Mouse (Mus musculus) liver, postnatal 0 days (tissue): Measurements from ENCODE around the gene Smim15. TPM values are rescaled to one million over a fixed set of nuclear protein-coding genes. Genes with fewer than 3 reads are reported as not detected.

Experiments used
- ATAC-seq: fragments of 200-750 bp; cut with Nextera tagmentation; 2 replicates; pipeline ENCODE4 v1.8.0; 2017; ENCODE audit warnings: mild to moderate bottlenecking, moderate library complexity
- DNase-seq: peaks from one replicate; pipeline ENCODE4 v3.0.0-alpha.2; 2016
- H3K27ac ChIP-seq: fragments of 300-500 bp; sonication (generic); 2 replicates; pipeline ENCODE4 v1.5.1; 2014; ENCODE audit warnings: antibody characterized with exemption, moderate library complexity, mild to moderate bottlenecking, low read depth
- H3K27me3 ChIP-seq: fragments of 300-500 bp; sonication (generic); 2 replicates; pipeline ENCODE4 v1.6.1; 2014; ENCODE audit warnings: low read length, control low read depth, mixed read lengths; ENCODE audit not compliant: insufficient read depth
- H3K36me3 ChIP-seq: fragments of 300-500 bp; sonication (generic); replicated peaks from 2 replicates; pipeline ENCODE4 v1.6.1; 2014; ENCODE audit warnings: mild to moderate bottlenecking, control low read depth, low read length, moderate library complexity, mixed read lengths; ENCODE audit not compliant: insufficient read depth
- H3K4me1 ChIP-seq: fragments of 300-500 bp; sonication (generic); 2 replicates; pipeline ENCODE4 v1.6.1; 2014; ENCODE audit warnings: antibody characterized with exemption, mild to moderate bottlenecking, control low read depth; ENCODE audit not compliant: insufficient read depth
- H3K4me2 ChIP-seq: fragments of 300-500 bp; sonication (generic); 2 replicates; pipeline ENCODE4 v1.6.1; 2014; ENCODE audit warnings: low read depth, mild to moderate bottlenecking, low read length, moderate library complexity, mixed read lengths
- H3K4me3 ChIP-seq: fragments of 300-500 bp; sonication (generic); 2 replicates; pipeline ENCODE4 v1.5.1; 2014; ENCODE audit warnings: low read depth, low read length
- H3K9ac ChIP-seq: fragments of 300-500 bp; sonication (generic); replicated peaks from 2 replicates; pipeline ENCODE4 v1.6.1; 2014; ENCODE audit warnings: mild to moderate bottlenecking, moderate library complexity
- H3K9me3 ChIP-seq: fragments of 300-500 bp; sonication (generic); 2 replicates; pipeline ENCODE4 v1.6.1; 2016; ENCODE audit warnings: mild to moderate bottlenecking, control low read depth, low read length, mixed read lengths
- CTCF ChIP-seq: sonication (generic); IDR thresholded peaks from 2 replicates; pipeline ENCODE4 v1.5.1; 2016; ENCODE audit warnings: antibody characterized with exemption, low read depth
- EP300 ChIP-seq: IDR thresholded peaks from 2 replicates; pipeline ENCODE4 v1.6.1; 2016; ENCODE audit warnings: antibody characterized with exemption, low read depth, mild to moderate bottlenecking
- WGBS: fragments of 180-500 bp; shearing (Covaris S2); extraction: QIAGEN DNeasy Blood & Tissue Kit; methylation state at CpG from one replicate; pipeline ENCODE4 v1.1.7; 2014; ENCODE audit not compliant: insufficient replicate concordance; 5-methylcytosine and 5-hydroxymethylcytosine counted together
- polyA plus RNA-seq: library from polyadenylated mRNA; unstranded; fragments of >200 nt; fragmentation: Nextera tagmentation; extraction: Ambion mirVana; gene quantifications from 2 replicates; pipeline ENCODE4 v1.2.1, GENCODE M21; 2015

The Smim15 gene
- polyA plus RNA-seq, 1 experiment from 2014 or later: 19.9 TPM

DNA sequence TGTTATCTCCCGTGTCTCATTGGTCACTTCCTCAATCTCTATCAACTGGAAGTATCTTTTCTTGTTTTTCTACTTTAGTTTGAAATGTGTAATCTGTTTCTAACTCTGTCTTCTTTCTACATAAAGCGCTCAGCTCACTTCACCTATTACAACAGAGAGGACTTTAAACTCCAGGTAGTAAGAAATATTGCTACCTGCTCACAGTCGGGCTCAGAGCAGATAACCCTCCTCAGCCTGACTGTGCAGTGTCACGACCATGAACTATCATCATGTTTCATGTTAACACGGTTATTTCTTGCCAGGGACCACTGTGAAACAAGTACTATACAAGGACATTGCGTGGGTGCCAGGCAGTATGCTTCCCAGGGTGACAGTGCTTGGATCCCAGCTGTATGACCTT, 26.9 kb upstream of the Smim15 start:
- ATAC-seq: no peak
- no peak for TF ChIP-seq EP300
- no peak for TF ChIP-seq CTCF
- H3K4me1 ChIP-seq: 0 out of 2 replicates have a peak, but pooled peaks cover 2% of the 10 kb centered on the region

DNA sequence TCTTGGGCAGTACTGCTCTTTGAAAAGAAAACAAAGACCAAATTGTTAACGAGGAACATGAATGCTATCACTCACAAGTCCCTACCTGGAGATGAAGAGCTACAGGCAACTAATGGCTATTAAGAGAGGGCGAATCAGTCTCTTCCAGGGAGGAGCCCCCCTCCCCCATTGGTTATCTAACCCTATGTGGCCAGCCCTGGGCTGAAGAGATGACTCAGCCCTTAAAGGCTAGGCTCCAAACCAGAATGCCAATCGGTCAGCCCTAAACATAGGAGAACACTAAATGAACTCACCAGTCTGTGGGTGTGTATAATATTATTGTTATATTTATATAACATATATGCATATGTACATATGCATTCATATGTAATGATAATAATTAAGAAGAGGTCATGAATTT, 18.4 kb upstream of the Smim15 start:
- Histone ChIP-seq H3K27me3 (no peaks in the 10 kb centered on the region), H3K36me3 (no peaks in the 10 kb centered on the region), H3K4me1 (no peaks in the 10 kb centered on the region), H3K9me3 (no peaks in the 10 kb centered on the region), H3K4me3 (no peak overlapping the region), H3K27ac (no peak overlapping the region), H3K4me2 (no peak overlapping the region), H3K9ac (no peak overlapping the region)
- ATAC-seq (no peak), DNase-seq (no peak)
- TF ChIP-seq EP300 (no peak), CTCF (no peak)
- WGBS: 54% methylated on average over 3 of the region's 3 CpGs

More for the DNA sequence above, 26.9 kb upstream of the Smim15 start:
- Histone ChIP-seq H3K4me2 (no peak overlapping the region), H3K36me3 (no peaks in the 10 kb centered on the region), H3K27ac (no peak overlapping the region), H3K9ac (no peak overlapping the region), H3K27me3 (no peaks in the 10 kb centered on the region), H3K9me3 (no peaks in the 10 kb centered on the region), H3K4me3 (no peak overlapping the region)
- DNase-seq: no peak
- 63% methylated on average over 6 of the region's 6 CpGs for WGBS

- Histone ChIP-seq H3K36me3 (no peaks in the 10 kb centered on the region), H3K4me1 (no peaks in the 10 kb centered on the region), H3K9ac (no peak overlapping the region), H3K27ac (no peak overlapping the region), H3K27me3 (no peaks in the 10 kb centered on the region), H3K4me3 (no peak overlapping the region), H3K9me3 (no peaks in the 10 kb centered on the region), H3K4me2 (no peak overlapping the region)
- no peak for TF ChIP-seq EP300
- no peak for DNase-seq
- WGBS: 59% methylated on average over 4 of the region's 4 CpGs
- ATAC-seq: no peak
Measured at GRCm38 (mm10) chr13:108032789-108033188, 11.5 kb upstream of the Smim15 start.

GRCm38 (mm10) chr13:108039375-108039774, 4.9 kb upstream of the Smim15 start:
- H3K4me1 ChIP-seq: peaks cover 21% of the 10 kb centered on the region
- DNase-seq: no peak
- no peaks in the 10 kb centered on the region for H3K27me3 ChIP-seq
- no peaks in the 10 kb centered on the region for H3K36me3 ChIP-seq
- TF ChIP-seq EP300: no peak
- no peak for TF ChIP-seq CTCF
- no peak for ATAC-seq
- no peak overlapping the region for H3K27ac ChIP-seq
- H3K4me2 ChIP-seq: no peak overlapping the region
- no peaks in the 10 kb centered on the region for H3K9me3 ChIP-seq
- no peak overlapping the region for H3K4me3 ChIP-seq
- no peak overlapping the region for H3K9ac ChIP-seq
- WGBS: 66% methylated on average over 6 of the region's 6 CpGs

GRCm38 (mm10) chr13:108039902-108040301, 4.3 kb upstream of the Smim15 start:
- peaks cover 21% of the 10 kb centered on the region for H3K4me1 ChIP-seq
- WGBS: 60% methylated on average over 9 of the region's 9 CpGs
- no peak for ATAC-seq
- no peak overlapping the region for H3K4me2 ChIP-seq
- DNase-seq: no peak
- H3K36me3 ChIP-seq: no peaks in the 10 kb centered on the region
- H3K9me3 ChIP-seq: no peaks in the 10 kb centered on the region
- TF ChIP-seq CTCF: no peak
- TF ChIP-seq EP300: no peak
- H3K27me3 ChIP-seq: no peaks in the 10 kb centered on the region
- no peak overlapping the region for H3K9ac ChIP-seq
- H3K27ac ChIP-seq: no peak overlapping the region
- H3K4me3 ChIP-seq: no peak overlapping the region

DNA sequence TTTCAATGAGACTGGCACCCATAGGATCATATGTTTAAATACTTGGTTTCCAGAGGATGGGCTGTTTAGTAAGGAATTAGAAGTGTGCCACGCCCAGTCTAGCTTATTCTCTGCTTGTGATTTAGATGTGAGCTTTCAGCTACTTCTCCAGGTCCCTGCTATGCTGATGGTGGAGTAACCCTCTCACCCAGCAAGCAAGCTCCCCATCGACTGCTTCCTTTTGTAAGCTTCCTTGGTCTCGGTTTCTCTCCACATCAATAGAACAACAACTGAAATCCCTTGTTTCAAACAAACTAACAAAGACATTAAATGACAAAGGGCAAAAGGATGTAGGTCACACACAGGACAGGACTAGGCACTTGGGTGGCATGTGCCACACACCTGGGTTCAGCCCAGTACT, 3.8 kb upstream of the Smim15 start:
- TF ChIP-seq EP300 (no peak), CTCF (no peak)
- 74% methylated on average over 3 of the region's 3 CpGs for WGBS
- no peak overlapping the region for H3K4me3 ChIP-seq
- H3K9me3 ChIP-seq: no peaks in the 10 kb centered on the region
- no peak for ATAC-seq
- no peak for DNase-seq
- no peak overlapping the region for H3K9ac ChIP-seq
- no peaks in the 10 kb centered on the region for H3K27me3 ChIP-seq
- no peak overlapping the region for H3K4me2 ChIP-seq
- no peak overlapping the region for H3K27ac ChIP-seq
- H3K4me1 ChIP-seq: peaks cover 21% of the 10 kb centered on the region
- H3K36me3 ChIP-seq: no peaks in the 10 kb centered on the region

- TF ChIP-seq CTCF (peak; percentile 79), EP300 (no peak)
- Histone ChIP-seq H3K27ac (no peak overlapping the region), H3K9me3 (no peaks in the 10 kb centered on the region), H3K36me3 (no peaks in the 10 kb centered on the region), H3K4me3 (no peak overlapping the region), H3K9ac (no peak overlapping the region), H3K27me3 (no peaks in the 10 kb centered on the region), H3K4me1 (peaks cover 28% of the 10 kb centered on the region), H3K4me2 (no peak overlapping the region)
- ATAC-seq (peak; percentile 46), DNase-seq (peak; percentile 72)
- WGBS: 0% methylated on average over 7 of the region's 7 CpGs
Measured at GRCm38 (mm10) chr13:108041358-108041757, 2.9 kb upstream of the Smim15 start.
